Mouse (Mus musculus): ENCODE measurements around the gene Mov10. TPM values are rescaled to one million over a fixed set of nuclear protein-coding genes. Genes with fewer than 3 reads are reported as not detected.

Mov10 gene
- 1.2 TPM for polyA plus RNA-seq (2014; fragmentation: Illumina TruSeq; extraction: RNeasy Lipid Tissue Mini Kit (QIAGEN cat#74804); ENCODE audit: low read depth, low replicate concordance)

DNA sequence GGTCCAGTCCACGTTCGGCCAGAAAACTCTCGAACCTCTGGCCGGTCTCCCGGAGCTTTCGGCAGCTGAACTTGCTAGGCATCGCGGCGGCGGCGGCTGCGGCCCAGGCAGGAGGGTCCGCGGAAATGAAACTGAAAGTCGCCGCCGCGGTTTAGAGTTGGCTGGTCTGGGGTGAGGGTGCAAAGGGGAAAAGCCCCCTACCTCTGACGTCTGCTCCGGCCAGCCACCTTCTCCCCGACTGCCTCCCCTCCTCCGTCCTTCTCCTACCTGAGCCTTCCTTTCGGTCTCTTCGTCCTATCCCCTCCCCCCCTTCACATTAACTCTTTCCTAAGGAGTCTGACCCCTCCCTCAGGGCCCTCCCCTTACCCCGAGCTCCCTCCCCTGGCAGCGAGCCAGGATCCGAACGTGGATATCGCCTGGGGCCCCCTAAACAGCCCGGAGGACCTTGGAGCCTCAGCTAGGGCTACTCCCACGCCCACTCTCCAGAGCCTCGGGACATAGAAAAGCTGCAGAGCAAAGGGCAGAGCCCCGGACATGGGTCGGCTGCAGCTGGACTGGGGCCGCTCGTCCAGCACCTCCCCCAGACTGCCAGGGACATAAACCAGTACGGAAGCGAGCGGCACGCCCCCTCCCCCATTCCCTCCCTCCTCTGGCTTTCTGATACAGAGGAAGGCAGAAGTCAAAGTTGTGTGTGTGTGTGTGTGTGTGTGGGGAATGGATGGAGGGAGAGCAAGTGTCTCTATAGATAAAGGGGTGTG, at the start of gene Mov10:
Mov10 (minus strand) TSS at position 573 of the 758 bp plus-strand sequence.

DNA sequence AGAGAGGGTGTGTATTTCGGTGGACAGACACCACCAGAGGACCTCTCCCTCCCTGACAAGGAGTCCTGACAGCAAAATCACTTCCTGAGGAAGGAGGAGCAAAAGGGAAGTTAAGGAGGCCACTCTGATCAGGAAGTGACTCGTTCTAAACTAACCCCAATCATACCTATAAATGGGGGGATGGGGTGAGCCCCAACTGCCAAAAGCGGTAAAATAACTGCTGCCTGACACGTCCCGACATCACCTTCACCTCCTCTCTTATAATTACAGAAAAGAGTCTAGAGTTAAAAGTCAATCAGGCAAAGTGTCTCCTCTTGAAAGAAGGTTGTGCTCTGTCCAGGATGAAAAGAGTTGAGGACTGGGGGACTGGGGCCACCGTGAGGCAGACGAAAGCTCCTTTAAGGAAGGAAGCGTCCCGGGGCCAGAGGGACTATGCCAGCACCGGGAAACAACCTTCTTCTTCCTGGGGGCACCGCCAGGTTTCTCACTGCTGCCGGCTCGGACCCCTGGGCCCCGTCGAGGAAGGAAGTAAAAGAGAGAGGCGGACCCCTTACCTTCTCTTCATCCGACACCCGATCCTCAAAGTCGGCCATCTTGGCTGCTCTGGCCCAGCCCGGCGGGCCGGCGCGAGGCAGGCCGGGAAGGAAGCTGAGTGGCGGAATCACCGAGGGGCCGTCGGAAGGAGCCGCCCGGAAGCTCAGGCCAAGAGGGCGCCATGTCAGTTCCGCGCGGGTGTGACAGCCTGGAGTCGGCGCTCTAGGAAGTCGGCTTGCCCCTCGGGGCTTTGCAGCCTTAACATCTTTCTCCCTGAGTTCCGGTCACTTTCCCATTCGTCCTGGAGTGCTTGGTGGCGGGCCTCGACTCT, 45.7 kb upstream of the Mov10 start, which contains the start of the genes St7l and Capza1:
St7l (plus strand) TSS at position 220 of the 865 bp plus-strand sequence.
Capza1 (minus strand) TSS at position 720 of the 865 bp plus-strand sequence.

DNA sequence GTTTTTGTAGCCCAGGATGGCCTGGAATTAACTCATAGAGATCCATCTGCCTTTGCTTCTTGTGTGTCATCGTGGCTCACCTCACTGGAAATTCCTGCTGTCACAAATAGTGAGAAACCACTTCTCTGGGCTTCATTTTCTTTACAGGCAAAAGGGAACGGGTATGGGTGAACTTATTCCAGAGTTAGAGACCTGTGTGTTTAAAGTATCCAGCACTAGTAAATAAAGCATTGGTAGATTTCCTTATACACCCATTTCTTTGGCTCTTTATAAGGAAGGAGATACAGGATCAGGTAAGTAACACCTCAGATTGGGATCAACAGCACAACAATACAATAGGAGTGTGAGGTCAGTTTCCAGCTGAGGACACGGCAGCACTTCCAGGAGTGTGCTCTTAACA, 30.3 kb downstream of the Mov10 start, which contains the start of gene Rhoc:
Rhoc (plus strand) TSS at position 301 of the 400 bp plus-strand sequence.

DNA sequence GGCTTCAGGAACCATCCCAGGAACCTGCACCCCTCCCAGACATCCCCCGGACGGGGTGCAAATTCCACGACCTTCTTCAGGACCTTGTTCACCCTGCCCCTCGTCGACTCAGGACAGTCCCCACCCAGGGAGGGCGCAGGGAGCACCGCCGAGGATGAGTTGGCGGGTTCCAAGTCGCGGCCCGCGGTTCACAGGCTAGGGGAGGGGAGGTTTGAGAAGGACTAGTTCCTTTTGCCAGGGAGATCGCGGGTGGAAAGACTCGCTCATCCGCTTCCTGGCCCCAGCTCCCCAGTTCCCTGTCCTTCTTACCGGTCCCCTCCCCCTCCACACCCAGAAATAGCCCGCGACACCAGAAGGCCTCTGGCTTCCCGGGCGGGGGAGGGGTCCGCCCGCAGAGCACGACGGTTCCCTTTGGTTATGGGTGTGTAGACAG, 36.9 kb downstream of the Mov10 start, which contains the start of gene Fam19a3:
Fam19a3 (minus strand) TSS at position 370 of the 433 bp plus-strand sequence.

DNA sequence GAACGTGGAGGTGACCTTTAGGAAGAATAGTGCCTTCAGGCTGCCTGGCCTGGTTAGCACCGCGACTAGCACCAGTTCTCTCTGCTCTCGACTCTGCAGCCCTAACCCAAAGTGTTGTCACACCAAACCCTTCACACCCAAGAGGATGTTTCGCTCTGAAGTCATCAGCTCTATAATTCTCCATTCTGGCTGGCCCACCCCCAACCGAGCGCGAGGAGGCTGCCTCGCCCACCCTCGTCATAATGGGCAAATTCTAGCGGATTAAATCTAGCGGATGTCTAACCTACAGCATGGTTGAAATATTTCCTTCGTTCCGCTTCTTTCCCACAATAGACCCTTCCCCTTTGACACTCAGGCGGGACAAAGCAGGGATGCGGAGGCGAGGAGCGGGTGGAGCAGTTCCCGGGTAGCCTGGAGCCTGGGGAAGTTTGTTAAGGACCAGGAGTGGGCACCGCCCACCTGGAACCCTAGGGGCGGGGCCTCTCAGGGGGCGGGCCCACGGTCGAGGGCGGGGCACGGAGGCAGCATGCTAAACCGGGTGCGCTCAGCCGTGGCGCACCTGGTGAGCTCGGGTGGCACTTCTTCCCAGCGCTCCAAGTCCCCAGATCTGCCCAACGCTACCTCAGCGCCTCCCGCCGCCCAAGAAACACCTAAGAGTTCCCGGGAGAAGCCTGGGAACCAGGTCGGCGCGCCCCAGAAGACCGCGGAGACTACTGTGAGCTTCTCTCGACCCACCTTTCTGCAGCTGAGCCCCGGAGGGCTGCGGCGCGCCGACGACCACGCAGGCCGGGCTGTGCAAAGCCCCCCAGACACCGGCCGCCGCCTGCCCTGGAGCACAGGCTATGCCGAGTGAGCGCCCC, 37.6 kb downstream of the Mov10 start, which contains the start of gene Ppm1j:
Ppm1j (plus strand) TSS at position 496 of the 860 bp plus-strand sequence.

Other genes with a start within 250 kb of the Mov10 start
- 53.5 TPM for gene Slc16a1, start 179.9 kb downstream of the Mov10 start, polyA plus RNA-seq (2014; fragmentation: Illumina TruSeq; extraction: RNeasy Lipid Tissue Mini Kit (QIAGEN cat#74804); ENCODE audit: low read depth, low replicate concordance)
- not detected for gene Ppm1j, start 37.5 kb downstream of the Mov10 start, polyA plus RNA-seq (2014; fragmentation: Illumina TruSeq; extraction: RNeasy Lipid Tissue Mini Kit (QIAGEN cat#74804); ENCODE audit: low read depth, low replicate concordance)
- not detected for gene Fam19a3, start 36.7 kb downstream of the Mov10 start, polyA plus RNA-seq (2014; fragmentation: Illumina TruSeq; extraction: RNeasy Lipid Tissue Mini Kit (QIAGEN cat#74804); ENCODE audit: low read depth, low replicate concordance)
- 2.8 TPM for gene Rhoc, start 30.2 kb downstream of the Mov10 start, polyA plus RNA-seq (2014; fragmentation: Illumina TruSeq; extraction: RNeasy Lipid Tissue Mini Kit (QIAGEN cat#74804); ENCODE audit: low read depth, low replicate concordance)
- gene St7l, start 45.4 kb upstream of the Mov10 start, polyA plus RNA-seq (2014; fragmentation: Illumina TruSeq; extraction: RNeasy Lipid Tissue Mini Kit (QIAGEN cat#74804); ENCODE audit: low read depth, low replicate concordance): 71.3 TPM
- gene Capza1, start 45.9 kb upstream of the Mov10 start, polyA plus RNA-seq (2014; fragmentation: Illumina TruSeq; extraction: RNeasy Lipid Tissue Mini Kit (QIAGEN cat#74804); ENCODE audit: low read depth, low replicate concordance): 59.6 TPM
- gene Wnt2b, start 143.4 kb upstream of the Mov10 start, polyA plus RNA-seq (2014; fragmentation: Illumina TruSeq; extraction: RNeasy Lipid Tissue Mini Kit (QIAGEN cat#74804); ENCODE audit: low read depth, low replicate concordance): 0.13 TPM
- gene Cttnbp2nl, start 234.6 kb upstream of the Mov10 start, polyA plus RNA-seq (2014; fragmentation: Illumina TruSeq; extraction: RNeasy Lipid Tissue Mini Kit (QIAGEN cat#74804); ENCODE audit: low read depth, low replicate concordance): 3.2 TPM
- gene 4930564D02Rik, start 248.3 kb upstream of the Mov10 start, polyA plus RNA-seq (2014; fragmentation: Illumina TruSeq; extraction: RNeasy Lipid Tissue Mini Kit (QIAGEN cat#74804); ENCODE audit: low read depth, low replicate concordance): not detected

Data from liver, adult 10 weeks (tissue).